Mouse (Mus musculus) B cell, adult (primary cell): ENCODE measurements around the gene Ero1l. TPM values are rescaled to one million over a fixed set of nuclear protein-coding genes. Genes with fewer than 3 reads are reported as not detected.

Experiments used
- total RNA-seq: library from RNA; stranded (reverse); gene quantifications from 4 replicates; pipeline ENCODE4 v1.2.4, GENCODE M21; 2023; ENCODE audit not compliant: inconsistent age

Ero1l gene
- 15.1 to 22.4 TPM (median 19.9 TPM) in 4 replicates for total RNA-seq

GRCm38 (mm10) chr14:45318426-45319236, at the start of gene Ero1l:
TSS of gene Ero1l (minus strand) at chr14:45318771.

GRCm38 (mm10) chr14:45350931-45351859, 32.6 kb upstream of the Ero1l start, which contains the start of gene Styx:
TSS of gene Styx (plus strand) at chr14:45351093.

GRCm38 (mm10) chr14:45329589-45330181, 11.1 kb upstream of the Ero1l start, which contains the start of gene Psmc6:
TSS of gene Psmc6 (plus strand) at chr14:45329788.

Other genes with a start within 250 kb of the Ero1l start
- gene Gpr137c, start 99.1 kb downstream of the Ero1l start, total RNA-seq: 58.4 to 77.4 TPM (median 70.6 TPM) in 4 replicates
- 251 to 272 TPM (median 266 TPM) in 4 replicates for gene Txndc16, start 98.4 kb downstream of the Ero1l start, total RNA-seq
- gene Psmc6, start 11.0 kb upstream of the Ero1l start, total RNA-seq: 100 to 105 TPM (median 103 TPM) in 4 replicates
- 28.8 to 40.6 TPM (median 32.3 TPM) in 4 replicates for gene Styx, start 32.3 kb upstream of the Ero1l start, total RNA-seq
- gene Gnpnat1, start 86.1 kb upstream of the Ero1l start, total RNA-seq: 8.0 to 16.3 TPM (median 15.5 TPM) in 4 replicates
- gene Fermt2, start 211.3 kb upstream of the Ero1l start, total RNA-seq: not detected in 4 replicates